Mouse (Mus musculus) layer of hippocampus, postnatal 10 days (tissue): ENCODE results near the gene Scd2. TPM values are rescaled to one million over a fixed set of nuclear protein-coding genes. Genes with fewer than 3 reads are reported as not detected.
"Not testable (repeated sequence)": the region's sequence is repeated elsewhere in the genome, so short reads cannot be mapped to it uniquely, and the experiment has no call there.

Source experiments
- DNase-seq, 2 experiments: peaks; one replicate each; pipeline ENCODE4 v3.0.0; 2021; ENCODE audit warnings: low spot score in 2 of 2
- total RNA-seq, 2 experiments: library from RNA; stranded (reverse); gene quantifications; 2 replicates each; pipeline ENCODE4 v1.2.3; 2021

The Scd2 gene
- total RNA-seq, 2 experiments from 2014 or later = 715 to 736 TPM

- DNase-seq = no peak
Measured at GRCm38 (mm10) chr19:44310814-44311213, 17.3 kb downstream of the Scd2 start.

GRCm38 (mm10) chr19:44311306-44312006 is 18.0 kb downstream of the Scd2 start:
- no peak for DNase-seq

GRCm38 (mm10) chr19:44312007-44312360 is 18.5 kb downstream of the Scd2 start:
- DNase-seq = no peak

GRCm38 (mm10) chr19:44313066-44313465 is 19.6 kb downstream of the Scd2 start:
- DNase-seq = peak in 1 of 2 experiments; percentile 13

- peak; percentile 70 to 76 for DNase-seq
Measured at GRCm38 (mm10) chr19:44314327-44314759, 20.9 kb downstream of the Scd2 start.

- peak in 1 of 2 experiments; percentile 24 for DNase-seq
Measured at GRCm38 (mm10) chr19:44314871-44315414, 21.5 kb downstream of the Scd2 start.

GRCm38 (mm10) chr19:44316752-44317315 is 23.4 kb downstream of the Scd2 start:
- no peak for DNase-seq

GRCm38 (mm10) chr19:44317391-44317790 is 23.9 kb downstream of the Scd2 start:
- no peak for DNase-seq

- no peak for DNase-seq
Measured at GRCm38 (mm10) chr19:44318545-44318944, 25.1 kb downstream of the Scd2 start.

- DNase-seq = no peak
Measured at GRCm38 (mm10) chr19:44320316-44320715, 26.8 kb downstream of the Scd2 start.

- no peak for DNase-seq
Measured at GRCm38 (mm10) chr19:44321201-44321600, 27.7 kb downstream of the Scd2 start.

GRCm38 (mm10) chr19:44321631-44322030 is 28.2 kb downstream of the Scd2 start:
- no peak for DNase-seq

GRCm38 (mm10) chr19:44329566-44329965 is 36.1 kb downstream of the Scd2 start:
- no peak for DNase-seq

- DNase-seq = not testable (repeated sequence)
Measured at GRCm38 (mm10) chr19:44331128-44331527, 37.7 kb downstream of the Scd2 start.

GRCm38 (mm10) chr19:44331911-44332310 is 38.4 kb downstream of the Scd2 start:
- no peak for DNase-seq

- DNase-seq = no peak
Measured at GRCm38 (mm10) chr19:44332326-44332725, 38.9 kb downstream of the Scd2 start.

- peak in 1 of 2 experiments; percentile 47 for DNase-seq
Measured at GRCm38 (mm10) chr19:44332833-44333623, 39.6 kb downstream of the Scd2 start, which contains the start of gene Scd4. Scd4 (plus strand) TSS chr19:44333092.

GRCm38 (mm10) chr19:44333991-44334390 is 40.5 kb downstream of the Scd2 start:
- no peak for DNase-seq

GRCm38 (mm10) chr19:44335876-44336662 is 42.6 kb downstream of the Scd2 start:
- no peak for DNase-seq

GRCm38 (mm10) chr19:44349689-44350088 is 56.2 kb downstream of the Scd2 start:
- no peak for DNase-seq

GRCm38 (mm10) chr19:44351756-44352155 is 58.3 kb downstream of the Scd2 start:
- no peak for DNase-seq
